Mouse (Mus musculus) MEL (cell line): ENCODE results near the gene Myof.

Source experiments
- CTCF ChIP-seq, 3 experiments: IDR thresholded peaks in 2 of 3; conservative IDR thresholded peaks in 1 of 3; 2 replicates each; pipeline ENCODE4 v1.5.1; 2011 to 2012; ENCODE audit warnings: low read length in 3 of 3, low read depth in 2 of 3, mild to moderate bottlenecking in 2 of 3, improper control_type of control experiment in 1 of 3, inconsistent platforms in 1 of 3, mixed read lengths in 1 of 3, moderate library complexity in 1 of 3; ENCODE audit not compliant: control insufficient read depth in 1 of 3, insufficient read depth in 1 of 3, poor library complexity in 1 of 3, severe bottlenecking in 1 of 3
- HCFC1 ChIP-seq: IDR thresholded peaks from 2 replicates; pipeline ENCODE4 v1.6.1; 2012; ENCODE audit warnings: low read depth, mild to moderate bottlenecking, inconsistent platforms, low read length, improper control_type of control experiment, moderate library complexity
- KAT2A ChIP-seq: conservative IDR thresholded peaks from 2 replicates; pipeline ENCODE4 v1.6.1; 2012; ENCODE audit warnings: low read depth, low read length, improper control_type of control experiment, inconsistent platforms
- MAZ ChIP-seq: IDR thresholded peaks from 2 replicates; pipeline ENCODE4 v1.6.1; 2012; ENCODE audit warnings: low read depth, mild to moderate bottlenecking, inconsistent platforms, low read length, improper control_type of control experiment
- POLR2A ChIP-seq, 2 experiments: IDR thresholded peaks; 2 replicates each; pipeline ENCODE4 v1.6.1; 2011 to 2012; ENCODE audit warnings: low read length in 2 of 2, mild to moderate bottlenecking in 2 of 2, control low read depth in 1 of 2, improper control_type of control experiment in 1 of 2, low read depth in 1 of 2, moderate library complexity in 1 of 2; ENCODE audit not compliant: control insufficient read depth in 1 of 2, insufficient read depth in 1 of 2, poor library complexity in 1 of 2
- ZNF384 ChIP-seq: IDR thresholded peaks from 2 replicates; pipeline ENCODE4 v1.6.1; 2012; ENCODE audit warnings: low read depth, mild to moderate bottlenecking, inconsistent platforms, low read length, improper control_type of control experiment

DNA sequence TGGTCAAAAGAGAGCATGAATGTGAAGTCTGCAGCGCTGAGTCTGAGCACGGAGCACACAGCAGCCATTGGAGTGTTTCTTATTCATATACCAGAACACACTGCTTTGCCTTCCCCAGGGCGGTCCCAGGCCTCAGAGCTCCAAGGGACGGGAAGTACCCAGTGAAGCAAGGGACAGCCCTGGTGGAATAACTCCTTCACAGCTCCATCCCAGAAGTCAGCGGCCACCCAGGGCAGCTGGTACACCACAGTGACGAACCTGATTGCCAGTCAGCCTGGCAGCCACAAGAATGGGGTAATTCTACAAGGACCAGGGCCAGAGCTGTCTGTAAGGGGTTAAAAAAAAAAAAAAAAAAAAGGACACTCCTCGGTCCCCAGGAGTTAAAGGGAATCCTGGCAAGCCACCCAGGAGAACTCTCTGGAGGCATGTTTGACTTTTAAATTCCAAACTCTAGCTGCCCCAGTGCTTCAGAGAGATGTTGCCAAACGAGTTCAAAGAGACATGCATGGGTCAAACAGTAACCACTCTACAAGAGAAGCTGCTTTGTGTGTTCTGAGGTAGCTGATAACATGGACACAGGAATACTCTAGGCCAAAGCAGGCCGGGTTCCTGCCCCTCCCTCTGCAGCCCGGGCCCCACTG, 15.4 kb downstream of the Myof start:
- no peak for TF ChIP-seq HCFC1
- TF ChIP-seq KAT2A, result no peak
- TF ChIP-seq MAZ, result no peak
- TF ChIP-seq CTCF (IDR thresholded peaks at IDR 0.05 in 2 of 3, conservative IDR thresholded peaks at IDR 0.05 in 1 of 3; ENCODE audit: control insufficient read depth in 1 of 3, insufficient read depth in 1 of 3, low read depth in 2 of 3, low read length in 3 of 3, poor library complexity in 1 of 3, severe bottlenecking in 1 of 3), result no peak
- TF ChIP-seq POLR2A (IDR thresholded peaks at IDR 0.05; ENCODE audit: control insufficient read depth in 1 of 2, insufficient read depth in 1 of 2, low read depth in 1 of 2, low read length in 2 of 2, poor library complexity in 1 of 2), result no peak
- TF ChIP-seq ZNF384, result no peak
